Mouse (Mus musculus): ENCODE data around the gene Fam163a. TPM values are rescaled to one million over a fixed set of nuclear protein-coding genes. Genes with fewer than 3 reads are reported as not detected.

The Fam163a gene
- total RNA-seq, 1 experiment, result 0.09 TPM

- H3K4me1 ChIP-seq (ENCODE audit: control insufficient read depth in 2 of 2, insufficient read depth in 2 of 2, low read length in 2 of 2, poor library complexity in 1 of 2), result peaks cover 0 to 1% of the 10 kb centered on the region in 2 experiments; a peak in 2 of 4 replicates
- H3K4me3 ChIP-seq (ENCODE audit: insufficient read depth in 1 of 2, low read depth in 1 of 2, low read length in 2 of 2, poor library complexity in 1 of 2, severe bottlenecking in 1 of 2), result no peak overlapping the region
- H3K27ac ChIP-seq (ENCODE audit: insufficient read depth, low read depth, low read length, poor library complexity, severe bottlenecking), result no peak overlapping the region
- no peak for DNase-seq (ENCODE audit: low read depth, low spot score)
- no peak overlapping the region for H3K9ac ChIP-seq (ENCODE audit: insufficient read depth, low read depth, low read length, poor library complexity, severe bottlenecking)
- no peak for TF ChIP-seq ZNF384 (IDR thresholded peaks at IDR 0.05; ENCODE audit: low read depth, low read length)
- no peak for TF ChIP-seq MAFK (IDR thresholded peaks at IDR 0.05; ENCODE audit: insufficient read depth, low read depth, low read length)
- TF ChIP-seq HCFC1 (IDR thresholded peaks at IDR 0.05; ENCODE audit: borderline replicate concordance, insufficient read depth, low read length), result no peak
- no peak for TF ChIP-seq ZC3H11A (IDR thresholded peaks at IDR 0.05; ENCODE audit: borderline replicate concordance, low read depth, low read length)
- no peaks in the 10 kb centered on the region for H3K9me3 ChIP-seq (ENCODE audit: control insufficient read depth, insufficient read depth, low read depth, low read length)
- H3K36me3 ChIP-seq (ENCODE audit: control insufficient read depth, insufficient read depth, low read length, poor library complexity, severe bottlenecking), result peaks cover 36% of the 10 kb centered on the region
- in situ Hi-C loops (cut with MboI; ENCODE audit: low sequenced_read_pairs in 2 of 2, unreplicated experiment in 2 of 2), result no loop called here
Measured at GRCm38 (mm10) chr1:156062193-156062592, 142.6 kb downstream of the Fam163a start.

- no peak for TF ChIP-seq ZNF384 (IDR thresholded peaks at IDR 0.05; ENCODE audit: low read depth, low read length)
- no peak for TF ChIP-seq ZC3H11A (IDR thresholded peaks at IDR 0.05; ENCODE audit: borderline replicate concordance, low read depth, low read length)
- TF ChIP-seq CHD2 (IDR thresholded peaks at IDR 0.05; ENCODE audit: low read depth, low read length), result no peak
- no peak for TF ChIP-seq MAFK (IDR thresholded peaks at IDR 0.05; ENCODE audit: insufficient read depth, low read depth, low read length)
- TF ChIP-seq HCFC1 (IDR thresholded peaks at IDR 0.05; ENCODE audit: borderline replicate concordance, insufficient read depth, low read length), result no peak
- H3K36me3 ChIP-seq (ENCODE audit: control insufficient read depth, insufficient read depth, low read length, poor library complexity, severe bottlenecking), result peaks cover 22% of the 10 kb centered on the region
Measured at GRCm38 (mm10) chr1:156058207-156058606, 146.6 kb downstream of the Fam163a start.

GRCm38 (mm10) chr1:156046688-156047087 lies 158.1 kb downstream of the Fam163a start:
- no peaks in the 10 kb centered on the region for H3K9me3 ChIP-seq (ENCODE audit: control insufficient read depth, insufficient read depth, low read depth, low read length)
- no peak for TF ChIP-seq HCFC1 (IDR thresholded peaks at IDR 0.05; ENCODE audit: borderline replicate concordance, insufficient read depth, low read length)
- TF ChIP-seq ZC3H11A (IDR thresholded peaks at IDR 0.05; ENCODE audit: borderline replicate concordance, low read depth, low read length), result no peak
- no peak for TF ChIP-seq MAFK (IDR thresholded peaks at IDR 0.05; ENCODE audit: insufficient read depth, low read depth, low read length)
- TF ChIP-seq ZNF384 (IDR thresholded peaks at IDR 0.05; ENCODE audit: low read depth, low read length), result no peak
- no peak for TF ChIP-seq CHD2 (IDR thresholded peaks at IDR 0.05; ENCODE audit: low read depth, low read length)
- no peak overlapping the region for H3K27ac ChIP-seq (ENCODE audit: insufficient read depth, low read depth, low read length, poor library complexity, severe bottlenecking)
- H3K36me3 ChIP-seq (ENCODE audit: control insufficient read depth, insufficient read depth, low read length, poor library complexity, severe bottlenecking), result peaks cover 31% of the 10 kb centered on the region
- no peak overlapping the region for H3K9ac ChIP-seq (ENCODE audit: insufficient read depth, low read depth, low read length, poor library complexity, severe bottlenecking)
- H3K4me3 ChIP-seq (ENCODE audit: insufficient read depth in 1 of 2, low read depth in 1 of 2, low read length in 2 of 2, poor library complexity in 1 of 2, severe bottlenecking in 1 of 2), result no peak overlapping the region
- in situ Hi-C loops (cut with MboI; ENCODE audit: low sequenced_read_pairs in 2 of 2, unreplicated experiment in 2 of 2), result no loop called here
- no peaks in the 10 kb centered on the region; a peak in 1 of 4 replicates for H3K4me1 ChIP-seq (ENCODE audit: control insufficient read depth in 2 of 2, insufficient read depth in 2 of 2, low read length in 2 of 2, poor library complexity in 1 of 2)
- no peak for DNase-seq (ENCODE audit: low read depth, low spot score)

More at GRCm38 (mm10) chr1:156058207-156058606, 146.6 kb downstream of the Fam163a start:
- no peak overlapping the region for H3K4me3 ChIP-seq (ENCODE audit: insufficient read depth in 1 of 2, low read depth in 1 of 2, low read length in 2 of 2, poor library complexity in 1 of 2, severe bottlenecking in 1 of 2)
- H3K27ac ChIP-seq (ENCODE audit: insufficient read depth, low read depth, low read length, poor library complexity, severe bottlenecking), result no peak overlapping the region
- no peaks in the 10 kb centered on the region for H3K9me3 ChIP-seq (ENCODE audit: control insufficient read depth, insufficient read depth, low read depth, low read length)
- no peak overlapping the region for H3K9ac ChIP-seq (ENCODE audit: insufficient read depth, low read depth, low read length, poor library complexity, severe bottlenecking)
- in situ Hi-C loops (cut with MboI; ENCODE audit: low sequenced_read_pairs in 2 of 2, unreplicated experiment in 2 of 2), result no loop called here
- 0 out of 4 replicates have a peak, but pooled peaks cover 0 to 1% of the 10 kb centered on the region in 2 experiments for H3K4me1 ChIP-seq (ENCODE audit: control insufficient read depth in 2 of 2, insufficient read depth in 2 of 2, low read length in 2 of 2, poor library complexity in 1 of 2)
- DNase-seq (ENCODE audit: low read depth, low spot score), result no peak

- in situ Hi-C loops (cut with MboI; ENCODE audit: low sequenced_read_pairs in 2 of 2, unreplicated experiment in 2 of 2), result no loop called here
- Histone ChIP-seq H3K4me3 (ENCODE audit: insufficient read depth in 1 of 2, low read depth in 1 of 2, low read length in 2 of 2, poor library complexity in 1 of 2, severe bottlenecking in 1 of 2) (no peak overlapping the region), H3K27ac (ENCODE audit: insufficient read depth, low read depth, low read length, poor library complexity, severe bottlenecking) (no peak overlapping the region), H3K9me3 (ENCODE audit: control insufficient read depth, insufficient read depth, low read depth, low read length) (no peaks in the 10 kb centered on the region), H3K9ac (ENCODE audit: insufficient read depth, low read depth, low read length, poor library complexity, severe bottlenecking) (no peak overlapping the region), H3K36me3 (ENCODE audit: control insufficient read depth, insufficient read depth, low read length, poor library complexity, severe bottlenecking) (peaks cover 20% of the 10 kb centered on the region), H3K4me1 (ENCODE audit: control insufficient read depth in 2 of 2, insufficient read depth in 2 of 2, low read length in 2 of 2, poor library complexity in 1 of 2) (no peaks in the 10 kb centered on the region; a peak in 1 of 4 replicates)
- TF ChIP-seq ZC3H11A (IDR thresholded peaks at IDR 0.05; ENCODE audit: borderline replicate concordance, low read depth, low read length), result no peak
- TF ChIP-seq CHD2 (IDR thresholded peaks at IDR 0.05; ENCODE audit: low read depth, low read length), result no peak
- no peak for TF ChIP-seq ZNF384 (IDR thresholded peaks at IDR 0.05; ENCODE audit: low read depth, low read length)
- no peak for TF ChIP-seq HCFC1 (IDR thresholded peaks at IDR 0.05; ENCODE audit: borderline replicate concordance, insufficient read depth, low read length)
- no peak for TF ChIP-seq MAFK (IDR thresholded peaks at IDR 0.05; ENCODE audit: insufficient read depth, low read depth, low read length)
- no peak for DNase-seq (ENCODE audit: low read depth, low spot score)
Measured at GRCm38 (mm10) chr1:156044211-156044611, 160.6 kb downstream of the Fam163a start.

- in situ Hi-C loops (cut with MboI; ENCODE audit: low sequenced_read_pairs in 2 of 2, unreplicated experiment in 2 of 2), result no loop called here
- no peaks in the 10 kb centered on the region for H3K4me1 ChIP-seq (ENCODE audit: control insufficient read depth in 2 of 2, insufficient read depth in 2 of 2, low read length in 2 of 2, poor library complexity in 1 of 2)
- no peaks in the 10 kb centered on the region for H3K9me3 ChIP-seq (ENCODE audit: control insufficient read depth, insufficient read depth, low read depth, low read length)
- no peak overlapping the region for H3K4me3 ChIP-seq (ENCODE audit: insufficient read depth in 1 of 2, low read depth in 1 of 2, low read length in 2 of 2, poor library complexity in 1 of 2, severe bottlenecking in 1 of 2)
- no peak for TF ChIP-seq ZC3H11A (IDR thresholded peaks at IDR 0.05; ENCODE audit: borderline replicate concordance, low read depth, low read length)
- TF ChIP-seq MAFK (IDR thresholded peaks at IDR 0.05; ENCODE audit: insufficient read depth, low read depth, low read length), result no peak
- H3K36me3 ChIP-seq (ENCODE audit: control insufficient read depth, insufficient read depth, low read length, poor library complexity, severe bottlenecking), result peaks cover 16% of the 10 kb centered on the region
- no peak overlapping the region for H3K27ac ChIP-seq (ENCODE audit: insufficient read depth, low read depth, low read length, poor library complexity, severe bottlenecking)
- DNase-seq (ENCODE audit: low read depth, low spot score), result peak; percentile 43
- no peak overlapping the region; the same call in 1 of the 2 replicates for H3K9ac ChIP-seq (ENCODE audit: insufficient read depth, low read depth, low read length, poor library complexity, severe bottlenecking)
Measured at GRCm38 (mm10) chr1:156043027-156043426, 161.8 kb downstream of the Fam163a start.

Measured in ES-E14 (cell line).